Mouse (Mus musculus) olfactory bulb, adult 2 months (tissue): ENCODE results near the gene Yif1b.

Source experiments
- CTCF ChIP-seq: fragments of 200-500 bp; IDR thresholded peaks from 2 replicates; pipeline ENCODE4 v1.5.1; 2012; ENCODE audit warnings: low read depth, mild to moderate bottlenecking, low read length, moderate library complexity; ENCODE audit not compliant: insufficient read depth
- POLR2A ChIP-seq: fragments of 200-500 bp; IDR thresholded peaks from 2 replicates; pipeline ENCODE4 v1.6.1; 2012; ENCODE audit warnings: mild to moderate bottlenecking, low read depth, low read length, moderate library complexity; ENCODE audit not compliant: insufficient read depth

DNA sequence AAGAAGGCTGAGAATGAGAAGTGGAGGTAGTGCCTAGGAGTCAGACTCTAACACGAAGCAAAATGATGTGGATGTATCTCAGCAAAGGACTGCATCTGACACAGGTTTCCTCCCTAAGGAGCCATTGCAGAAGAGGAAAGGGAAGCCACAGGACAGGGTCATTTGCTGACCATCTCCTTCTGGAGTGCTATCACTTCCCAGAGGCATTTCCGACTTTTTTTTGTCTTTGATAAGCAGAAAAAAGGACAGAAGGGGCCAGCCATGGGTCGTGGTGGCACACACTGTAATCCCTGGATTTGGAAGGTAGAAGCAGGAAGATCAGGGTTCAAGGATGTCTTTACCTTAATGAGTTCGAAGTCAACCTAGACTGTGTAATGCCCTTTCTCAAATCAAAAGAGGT lies 1.5 kb upstream of the Yif1b start:
- TF ChIP-seq CTCF = no peak
- TF ChIP-seq POLR2A = no peak
